Mouse (Mus musculus) layer of hippocampus, adult 2 months (tissue): ENCODE measurements at regions not wholly inside any gene's neighbourhood (a gene's known extent, or its start where the extent isn't known, plus 50 kb on each side); places are given as distances from the start of the nearest gene placed in this dataset.

Experiments
- DNase-seq, 2 experiments: peaks; one replicate each; pipeline ENCODE4 v3.0.0; 2022; ENCODE audit warnings: low spot score in 2 of 2
- H3K27ac ChIP-seq: fragments of 200-600 bp; 2 replicates; pipeline ENCODE4 v1.8.1; 2022
- H3K4me3 ChIP-seq: fragments of 200-600 bp; 2 replicates; pipeline ENCODE4 v1.8.1; 2022; ENCODE audit warnings: mild to moderate bottlenecking
- CTCF ChIP-seq: fragments of 200-600 bp; conservative IDR thresholded peaks from 2 replicates; pipeline ENCODE4 v1.8.1; 2022; ENCODE audit warnings: antibody characterized with exemption, mild to moderate bottlenecking, moderate library complexity

DNA sequence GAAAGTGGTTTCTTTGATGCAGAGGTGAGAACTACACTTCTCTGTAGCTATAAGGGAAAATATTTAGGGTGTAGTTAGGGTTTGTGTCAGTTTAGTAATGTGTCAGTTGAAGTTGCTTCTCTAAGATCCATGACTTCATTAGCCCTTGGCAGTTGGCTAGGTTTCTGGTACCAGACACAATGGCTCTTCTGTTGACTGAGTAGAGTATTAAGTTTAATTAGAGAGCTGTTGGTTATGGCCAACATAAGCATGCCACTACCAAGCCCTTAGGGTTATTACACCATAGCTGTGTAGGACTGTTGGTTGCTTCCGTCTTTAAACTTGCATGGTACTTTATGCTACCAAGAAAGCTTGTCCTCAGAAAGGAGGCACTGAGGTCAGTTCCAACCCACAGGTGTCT, 359.1 kb downstream of the Cps1 start:
- H3K4me3 ChIP-seq: no peak overlapping the region
- no peak overlapping the region for H3K27ac ChIP-seq
- no peak for TF ChIP-seq CTCF
- no peak for DNase-seq

DNA sequence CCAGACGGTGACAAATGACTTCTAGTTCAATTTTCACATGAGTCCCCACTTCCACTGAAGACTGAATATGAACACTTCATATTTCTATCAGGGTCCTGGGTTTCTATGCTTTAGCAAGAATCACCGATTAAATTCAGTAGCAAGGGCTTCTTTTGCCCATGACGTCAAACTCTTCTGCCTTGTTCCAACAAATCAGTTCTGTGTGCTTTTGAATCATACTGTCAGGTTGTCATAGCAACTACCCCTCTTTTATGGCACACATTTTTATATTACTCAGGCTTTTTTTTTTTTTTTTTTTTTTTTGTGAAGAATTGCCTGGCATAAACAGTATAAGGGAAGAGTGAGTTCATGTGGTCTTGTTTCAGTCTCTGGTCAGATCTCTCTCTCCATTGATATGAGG, 381.3 kb downstream of the Cps1 start:
- TF ChIP-seq CTCF: no peak
- H3K4me3 ChIP-seq: no peak overlapping the region
- DNase-seq: no peak
- H3K27ac ChIP-seq: no peak overlapping the region

DNA sequence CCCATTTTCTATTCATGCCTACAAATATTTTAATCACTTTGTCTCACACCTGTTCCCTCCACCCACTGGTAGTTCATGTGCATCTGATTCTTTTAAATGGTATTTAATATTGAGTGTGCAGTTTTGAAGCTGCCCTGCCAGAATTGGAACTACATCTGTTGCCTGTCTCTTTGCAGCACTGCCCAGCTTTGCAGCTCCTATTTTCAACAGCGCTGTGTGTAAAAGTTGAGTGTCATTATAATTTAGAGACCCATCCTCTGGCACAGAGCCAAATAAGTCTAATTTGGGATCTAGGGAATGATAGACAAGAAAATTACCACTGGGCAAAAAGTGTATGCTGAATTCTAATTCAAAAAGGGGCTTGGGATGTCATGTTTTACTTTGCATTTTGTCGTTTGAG, 382.9 kb downstream of the Cps1 start:
- TF ChIP-seq CTCF: no peak
- peak; percentile 25 to 47 for DNase-seq
- no peak overlapping the region for H3K4me3 ChIP-seq

DNA sequence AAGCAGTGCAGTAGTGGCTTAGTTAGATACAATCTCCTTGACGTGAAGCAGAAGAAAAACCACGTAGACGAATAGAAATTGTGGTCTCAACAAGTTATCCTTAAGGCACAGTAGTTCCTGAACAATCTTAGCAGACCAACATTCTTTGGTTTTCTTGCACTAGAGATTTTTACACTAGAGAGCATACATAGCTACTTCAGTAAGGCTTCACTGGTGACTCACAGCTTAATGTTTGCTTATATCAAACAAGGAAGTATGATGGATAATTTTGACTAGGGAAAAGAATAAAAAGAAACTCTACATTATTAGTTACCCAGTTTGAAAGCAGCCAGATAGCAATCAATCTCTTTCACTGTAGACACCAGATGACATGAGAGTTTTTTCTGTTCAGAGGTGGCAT, 395.5 kb downstream of the Cps1 start:
- no peak for TF ChIP-seq CTCF
- no peak for DNase-seq
- Histone ChIP-seq H3K4me3 (no peak overlapping the region), H3K27ac (no peak overlapping the region)

More for the DNA sequence above, 382.9 kb downstream of the Cps1 start:
- H3K27ac ChIP-seq: no peak overlapping the region

DNA sequence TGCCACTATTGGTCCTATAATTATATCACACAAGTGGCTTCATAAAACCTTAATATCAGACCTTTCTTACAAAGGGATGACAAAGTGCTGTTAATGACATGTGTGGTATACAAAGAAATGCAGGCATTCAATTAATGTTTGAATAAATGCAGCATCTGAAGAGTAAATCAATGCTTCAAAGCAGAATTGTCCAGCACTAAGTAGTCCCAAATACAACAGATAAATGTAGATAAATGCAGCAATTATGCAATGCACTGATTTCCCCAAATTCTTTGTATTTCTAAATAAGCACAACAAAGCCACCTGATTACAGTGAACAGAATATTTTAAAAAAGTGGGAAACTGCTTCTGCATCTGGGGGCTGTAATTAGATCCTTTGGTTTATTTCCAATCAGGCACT, 435.9 kb downstream of the Cps1 start:
- no peak for TF ChIP-seq CTCF
- Histone ChIP-seq H3K4me3 (no peak overlapping the region), H3K27ac (no peak overlapping the region)
- DNase-seq: no peak

DNA sequence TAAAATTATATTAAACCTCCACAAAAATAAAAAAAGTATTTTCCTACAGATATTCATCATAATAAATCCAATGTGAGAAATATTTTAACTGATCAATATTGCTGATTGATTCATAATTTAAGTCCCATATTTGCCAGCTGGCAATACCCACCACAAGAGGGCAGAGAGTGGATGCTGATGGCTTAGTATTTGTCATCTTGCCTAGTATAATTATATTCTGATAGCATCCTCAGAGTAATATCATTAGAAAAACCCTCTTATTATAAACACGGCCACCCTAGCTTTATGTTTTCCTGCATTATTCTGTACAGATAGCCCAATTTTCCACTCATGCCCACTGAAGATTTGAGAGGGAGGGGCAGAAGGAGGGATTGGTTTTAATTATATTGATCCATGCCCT, 436.4 kb downstream of the Cps1 start:
- no peak overlapping the region for H3K4me3 ChIP-seq
- H3K27ac ChIP-seq: no peak overlapping the region
- DNase-seq: peak; percentile 4 to 14
- TF ChIP-seq CTCF: peak; percentile 74

DNA sequence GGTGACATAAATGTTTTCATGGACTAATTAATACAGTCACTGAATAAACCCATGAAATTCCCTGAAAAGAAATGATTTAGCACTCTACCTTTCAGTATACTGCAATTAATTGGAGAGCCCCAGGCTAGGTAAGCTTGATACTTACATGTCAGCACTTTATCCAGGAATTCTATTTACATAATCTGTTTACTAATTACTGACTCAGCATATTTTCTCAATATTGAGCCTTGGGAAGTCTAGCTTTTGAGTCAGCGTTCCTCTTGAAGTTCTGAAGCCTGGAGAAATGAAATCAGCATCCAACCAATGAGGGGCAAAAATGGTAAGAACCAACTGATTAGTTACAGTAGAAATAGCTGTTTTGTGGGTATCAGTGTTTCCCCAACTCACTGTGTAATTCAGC, 448.8 kb downstream of the Cps1 start:
- DNase-seq: no peak
- no peak for TF ChIP-seq CTCF
- H3K4me3 ChIP-seq: no peak overlapping the region
- no peak overlapping the region for H3K27ac ChIP-seq

DNA sequence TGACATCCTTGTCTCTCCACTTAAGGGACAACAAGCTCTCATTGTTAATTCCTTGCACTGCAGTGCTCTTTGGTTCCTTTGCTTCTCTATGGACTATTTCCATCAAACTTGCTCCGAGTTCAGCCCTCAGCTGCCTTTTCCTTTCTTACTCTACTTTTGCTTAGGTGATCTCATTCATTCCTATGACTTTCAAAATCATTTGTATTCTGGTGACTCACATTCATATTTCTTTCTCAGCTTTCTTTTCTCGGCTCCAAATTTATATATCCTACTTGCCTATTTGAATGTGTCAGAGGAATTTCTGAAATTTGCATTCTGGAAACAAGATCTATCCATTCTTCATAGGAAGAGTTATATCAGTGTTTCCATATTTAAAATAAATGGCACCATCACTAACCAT, 456.9 kb downstream of the Cps1 start:
- Histone ChIP-seq H3K27ac (no peak overlapping the region), H3K4me3 (no peak overlapping the region)
- TF ChIP-seq CTCF: no peak
- DNase-seq: no peak
